Mouse (Mus musculus) embryonic fibroblast, embryonic 13.5 days (primary cell): Measurements from ENCODE around the gene Tmem274. TPM values are rescaled to one million over a fixed set of nuclear protein-coding genes. Genes with fewer than 3 reads are reported as not detected.

Source experiments
- H3K27ac ChIP-seq: 2 replicates; pipeline ENCODE4 v1.5.1; 2012; ENCODE audit warnings: low read length, control low read depth, inconsistent platforms; ENCODE audit not compliant: insufficient read depth
- H3K4me1 ChIP-seq: 2 replicates; pipeline ENCODE4 v1.6.1; 2011; ENCODE audit warnings: low read length; ENCODE audit not compliant: control insufficient read depth, insufficient read depth
- H3K4me3 ChIP-seq: 2 replicates; pipeline ENCODE4 v1.5.1; 2011; ENCODE audit warnings: mild to moderate bottlenecking, control low read depth, low read length; ENCODE audit not compliant: insufficient read depth
- CTCF ChIP-seq: IDR thresholded peaks from 2 replicates; pipeline ENCODE4 v1.5.1; 2011; ENCODE audit warnings: mild to moderate bottlenecking, control low read depth, low read length, moderate library complexity, borderline replicate concordance; ENCODE audit not compliant: insufficient read depth
- POLR2A ChIP-seq: IDR thresholded peaks from 2 replicates; pipeline ENCODE4 v1.6.1; 2011; ENCODE audit warnings: low read depth, mild to moderate bottlenecking, control low read depth, low read length, moderate library complexity
- polyA plus RNA-seq: library from polyadenylated mRNA; stranded (reverse); fragments of >200 nt; gene quantifications from 2 replicates; pipeline ENCODE4 v1.2.4, GENCODE M21; 2011; ENCODE audit warnings: low read depth; ENCODE audit not compliant: missing spikeins, insufficient read length

The Tmem274 gene
- polyA plus RNA-seq, 1 experiment: not detected

- TF ChIP-seq POLR2A (no peak), CTCF (no peak)
- no peak overlapping the region for H3K27ac ChIP-seq
- no peaks in the 10 kb centered on the region for H3K4me1 ChIP-seq
- H3K4me3 ChIP-seq: no peak overlapping the region
Observed at GRCm38 (mm10) chr4:149498901-149499300, 21.7 kb downstream of the Tmem274 start.

- TF ChIP-seq CTCF (no peak), POLR2A (no peak)
- Histone ChIP-seq H3K27ac (no peak overlapping the region), H3K4me1 (no peaks in the 10 kb centered on the region), H3K4me3 (no peak overlapping the region)
Observed at GRCm38 (mm10) chr4:149499790-149500189, 22.6 kb downstream of the Tmem274 start.

GRCm38 (mm10) chr4:149504363-149504762, 27.2 kb downstream of the Tmem274 start:
- Histone ChIP-seq H3K4me1 (0 out of 2 replicates have a peak, but pooled peaks cover 3% of the 10 kb centered on the region), H3K27ac (no peak overlapping the region), H3K4me3 (no peak overlapping the region)
- TF ChIP-seq POLR2A: 0 out of 2 replicates have a peak, but pooled peaks have one; percentile 16
- TF ChIP-seq CTCF: no peak

- Histone ChIP-seq H3K4me1 (0 out of 2 replicates have a peak, but pooled peaks cover 3% of the 10 kb centered on the region), H3K27ac (no peak overlapping the region), H3K4me3 (no peak overlapping the region)
- TF ChIP-seq CTCF (no peak), POLR2A (no peak)
Observed at GRCm38 (mm10) chr4:149504858-149505257, 27.7 kb downstream of the Tmem274 start.

- 0 out of 2 replicates have a peak, but pooled peaks cover 3% of the 10 kb centered on the region for H3K4me1 ChIP-seq
- H3K27ac ChIP-seq: no peak overlapping the region
- no peak overlapping the region for H3K4me3 ChIP-seq
- no peak for TF ChIP-seq POLR2A
- no peak for TF ChIP-seq CTCF
Observed at GRCm38 (mm10) chr4:149505261-149505967, 28.2 kb downstream of the Tmem274 start.

GRCm38 (mm10) chr4:149506904-149507303, 29.7 kb downstream of the Tmem274 start:
- Histone ChIP-seq H3K4me3 (no peak overlapping the region), H3K4me1 (0 out of 2 replicates have a peak, but pooled peaks cover 3% of the 10 kb centered on the region), H3K27ac (no peak overlapping the region)
- TF ChIP-seq POLR2A (no peak), CTCF (no peak)

- Histone ChIP-seq H3K27ac (no peak overlapping the region), H3K4me3 (no peak overlapping the region), H3K4me1 (0 out of 2 replicates have a peak, but pooled peaks cover 3% of the 10 kb centered on the region)
- TF ChIP-seq POLR2A: no peak
- no peak for TF ChIP-seq CTCF
Observed at GRCm38 (mm10) chr4:149511221-149511646, 34.1 kb downstream of the Tmem274 start.

GRCm38 (mm10) chr4:149512072-149512471, 34.9 kb downstream of the Tmem274 start:
- Histone ChIP-seq H3K27ac (no peak overlapping the region), H3K4me1 (0 out of 2 replicates have a peak, but pooled peaks cover under 1% of the 10 kb centered on the region), H3K4me3 (no peak overlapping the region)
- no peak for TF ChIP-seq CTCF

- Histone ChIP-seq H3K4me3 (no peak overlapping the region), H3K27ac (no peak overlapping the region), H3K4me1 (no peaks in the 10 kb centered on the region)
- no peak for TF ChIP-seq POLR2A
- TF ChIP-seq CTCF: no peak
Observed at GRCm38 (mm10) chr4:149515706-149516105, 38.5 kb downstream of the Tmem274 start.

GRCm38 (mm10) chr4:149517868-149518340, 40.7 kb downstream of the Tmem274 start, which contains the start of gene Ctnnbip1:
Gene Ctnnbip1, plus strand, starts transcription at chr4:149518236.
- Histone ChIP-seq H3K4me1 (no peaks in the 10 kb centered on the region), H3K27ac (no peak within 1 kb of the TSS), H3K4me3 (peak within 1 kb of the TSS; percentile 58)
- TF ChIP-seq POLR2A: peak; percentile 52; the same call in 1 of the 2 replicates
- TF ChIP-seq CTCF: no peak
